9 mouse cellular contexts compared by ENCODE assay signal in the genomic region with DNA sequence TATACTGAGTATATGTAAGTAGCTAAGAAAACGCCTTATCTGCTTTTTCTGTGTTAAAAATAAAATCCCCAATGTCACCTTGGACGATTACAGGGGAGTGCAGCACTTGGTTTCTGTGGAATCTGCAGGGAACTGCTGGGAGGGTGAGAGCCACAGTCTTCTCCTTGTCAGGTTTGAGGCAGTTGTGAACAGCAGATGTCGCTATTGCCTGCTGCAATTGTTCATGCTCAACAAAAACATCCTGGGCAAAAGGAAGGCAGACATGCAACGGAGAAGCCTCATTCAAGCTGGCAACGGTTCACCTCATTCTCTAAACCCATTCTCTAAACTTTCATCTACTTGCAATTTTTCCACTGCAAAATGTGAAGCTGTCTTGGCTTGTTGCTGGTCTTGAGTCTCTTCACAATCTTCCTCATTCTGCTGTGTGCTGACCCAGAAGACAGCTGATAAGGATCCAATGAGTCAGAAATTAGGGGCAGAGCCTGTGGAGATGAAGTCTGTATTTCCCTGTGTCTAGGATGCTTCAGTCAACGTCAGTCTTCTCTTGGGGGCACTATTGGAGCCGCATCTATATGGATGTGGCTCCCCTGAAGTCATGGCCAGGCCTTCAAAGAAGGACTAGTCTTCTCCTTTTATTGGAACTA.
DNase-seq lines count a peak whose midpoint lies in the region; ATAC-seq and TF ChIP-seq lines count a peak whose summit lies in the region.
"Had no signal": no experiment of that assay in that cellular context is flagged by ENCODE, and none has a peak within 500 bp of the region (broad histone marks: within the 10 kb centered on the region; RNA-seq: fewer than 3 reads in every experiment).

No protein-coding gene starts in this region.

- no peaks in the 10 kb centered on the region for H3K4me1 ChIP-seq in liver, embryonic 14.5 days (replicated peaks; ENCODE audit: control insufficient read depth in 2 of 2, insufficient read depth in 2 of 2, low read length in 1 of 2)
- H3K4me1 ChIP-seq: embryonic facial prominence, embryonic 13.5 days had no signal

- no peak overlapping the region for H3K27ac ChIP-seq in liver, embryonic 14.5 days
- H3K27ac ChIP-seq: embryonic facial prominence, embryonic 13.5 days had no signal

- no peaks in the 10 kb centered on the region for H3K36me3 ChIP-seq in liver, embryonic 14.5 days (replicated peaks; ENCODE audit: control insufficient read depth, insufficient read depth, low read depth)
- H3K36me3 ChIP-seq: embryonic facial prominence, embryonic 13.5 days had no signal

- H3K4me3 ChIP-seq in liver, embryonic 14.5 days (ENCODE audit: insufficient read depth in 1 of 2, low read depth in 2 of 2, low read length in 2 of 2) = no peak overlapping the region
- H3K4me3 ChIP-seq: embryonic facial prominence, embryonic 13.5 days had no signal

- H3K9me3 ChIP-seq in liver, embryonic 14.5 days (ENCODE audit: control insufficient read depth, low read length) = no peaks in the 10 kb centered on the region
- H3K9me3 ChIP-seq: embryonic facial prominence, embryonic 13.5 days had no signal

- DNase-seq in adrenal gland, postnatal 36 days = peak; percentile 71 to 80
- peak; percentile 36 for DNase-seq in fibroblast of lung, adult 2 months (ENCODE audit: low read depth)
- peak; percentile 83 to 89 for DNase-seq in heart, postnatal 10 days
- DNase-seq in kidney, postnatal 14 days = peak; percentile 83
- DNase-seq in liver, embryonic 14.5 days (ENCODE audit: low read depth in 3 of 3, low spot score in 3 of 3) = no peak
- peak; percentile 84 for DNase-seq in testis, postnatal 10 days (ENCODE audit: low spot score)

- H3K4me2 ChIP-seq in liver, embryonic 14.5 days (ENCODE audit: low read depth) = no peak overlapping the region
- H3K4me2 ChIP-seq: embryonic facial prominence, embryonic 13.5 days had no signal

- no peak for TF ChIP-seq EP300 in liver, embryonic 14.5 days (IDR thresholded peaks at IDR 0.05; ENCODE audit: low read depth)

- peak; percentile 69 for TF ChIP-seq CTCF in liver, embryonic 14.5 days (IDR thresholded peaks at IDR 0.05; ENCODE audit: low read depth)

- 10% methylated on average over 7 of the region's 7 CpGs for WGBS in liver, embryonic 14.5 days (ENCODE audit: insufficient replicate concordance)

- no peak overlapping the region for H3K9ac ChIP-seq in liver, embryonic 14.5 days (replicated peaks)
- H3K9ac ChIP-seq: embryonic facial prominence, embryonic 13.5 days had no signal

- peak; percentile 78 for ATAC-seq in CD4-positive, CD25-positive, alpha-beta regulatory T cell, adult 4 months
- no peak for ATAC-seq in liver, embryonic 14.5 days (ENCODE audit: insufficient read depth)
- peak; percentile 26; the same call in 1 of the 2 replicates for ATAC-seq in neutrophil, adult 5-6 weeks (ENCODE audit: extremely low read depth, insufficient number of reproducible peaks, low FRiP score, poor library complexity, severe bottlenecking)

- H3K27me3 ChIP-seq in liver, embryonic 14.5 days (ENCODE audit: control insufficient read depth, insufficient read depth, low read length) = no peaks in the 10 kb centered on the region
- H3K27me3 ChIP-seq: embryonic facial prominence, embryonic 13.5 days had no signal

- intact Hi-C loops in heart, postnatal 10 days (cut with DNase I) = loop anchor here (1.0 to 5.0 kb wide), 4 partner anchors 23 to 449 kb away; no protein-coding TSS in a partner anchor

Comparison
In these comparisons a context has a peak if more than half of its experiments do, and no peak if none do; other contexts are left out.
1. DNase-seq: peak in adrenal gland, postnatal 36 days (2 of 2), fibroblast of lung, adult 2 months (single experiment), heart, postnatal 10 days (2 of 2), kidney, postnatal 14 days (single experiment) and testis, postnatal 10 days (single experiment); none in liver, embryonic 14.5 days (0 of 3).